Mouse (Mus musculus): Measurements from ENCODE around the gene Tnnt2. TPM values are rescaled to one million over a fixed set of nuclear protein-coding genes. Genes with fewer than 3 reads are reported as not detected.

The Tnnt2 gene
- total RNA-seq, 2 experiments from 2014 or later, result not detected

DNA sequence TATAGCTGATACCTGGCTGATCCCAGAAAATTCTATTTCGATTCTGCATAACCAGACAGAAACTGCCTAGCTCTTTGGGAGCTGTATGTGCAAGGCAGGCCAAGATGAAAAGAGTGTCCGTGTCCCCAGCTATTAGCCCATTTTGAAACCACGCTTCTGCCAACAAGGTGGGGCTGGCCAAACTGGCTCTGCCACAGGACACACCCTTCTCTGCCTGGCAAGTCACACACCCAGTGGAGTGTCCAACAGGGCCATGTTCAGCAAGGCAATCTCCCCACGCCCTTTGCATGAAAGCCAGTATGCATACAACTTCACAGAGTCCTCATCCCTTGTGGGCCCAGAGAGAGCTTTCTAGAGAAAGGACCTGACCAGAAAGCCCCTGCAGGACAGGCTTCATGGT, 59.2 kb downstream of the Tnnt2 start:
- ATAC-seq (ENCODE audit: poor library complexity, severe bottlenecking), result no peak

DNA sequence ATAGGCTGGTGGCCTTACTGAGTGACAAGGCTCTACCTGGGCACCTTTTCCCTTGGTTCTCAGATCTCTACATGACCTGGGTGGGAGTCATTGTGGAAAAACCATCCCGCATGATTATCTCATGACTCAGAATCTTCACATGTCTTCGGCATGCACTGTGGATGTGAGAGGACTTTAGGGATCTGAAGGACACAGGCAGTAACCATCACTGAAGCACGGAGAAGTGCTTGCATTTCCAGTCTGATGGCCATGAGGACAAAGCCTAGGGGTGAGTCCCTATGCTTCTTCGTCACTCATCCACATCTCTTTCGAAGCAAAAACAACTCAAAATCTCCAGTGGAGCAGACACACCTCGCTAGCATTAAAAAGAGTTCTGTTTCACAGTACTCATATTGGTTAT, 63.1 kb downstream of the Tnnt2 start:
- no peak for ATAC-seq (ENCODE audit: poor library complexity, severe bottlenecking)

DNA sequence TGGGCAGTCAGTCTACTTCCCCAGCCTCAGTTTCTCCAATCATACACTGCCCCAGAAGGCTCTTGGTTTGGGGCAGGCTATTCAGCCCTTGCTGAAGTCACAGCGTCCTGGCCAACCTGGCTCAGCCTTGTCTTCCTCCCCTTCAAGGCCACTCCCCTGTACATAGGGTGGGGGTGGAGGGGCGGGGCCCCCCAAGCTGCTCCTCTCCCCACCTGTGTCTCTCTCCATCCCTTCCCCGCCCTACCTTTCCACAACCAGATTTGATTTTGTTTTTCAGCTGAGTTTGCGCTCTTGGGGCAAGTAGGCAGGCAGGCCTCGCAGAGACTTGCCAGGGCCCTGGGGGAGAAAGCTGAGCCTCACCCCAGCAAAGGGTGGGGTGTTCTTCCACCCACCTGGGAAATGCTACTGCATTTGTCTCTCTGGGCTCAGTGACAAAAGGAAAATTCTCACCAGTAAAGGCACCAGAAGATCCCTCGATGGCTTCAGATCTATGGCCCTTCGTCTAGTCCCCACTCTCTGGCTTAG, 63.9 kb downstream of the Tnnt2 start:
- no peak for ATAC-seq (ENCODE audit: poor library complexity, severe bottlenecking)

Other genes with a start within 250 kb of the Tnnt2 start
- gene Nav1, start 229.1 kb upstream of the Tnnt2 start, total RNA-seq (2015), result 36.2 and 44.1 TPM in 2 replicates
- 6.2 and 10.8 TPM in 2 replicates for gene Nav1, start 229.1 kb upstream of the Tnnt2 start, total RNA-seq (2017)
- 86.2 and 87.6 TPM in 2 replicates for gene Csrp1, start 116.3 kb upstream of the Tnnt2 start, total RNA-seq (2015)
- 99.9 and 100 TPM in 2 replicates for gene Csrp1, start 116.3 kb upstream of the Tnnt2 start, total RNA-seq (2017)
- 0.75 TPM in 1 of 2 replicates, not detected in the other for gene Phlda3, start 70.2 kb upstream of the Tnnt2 start, total RNA-seq (2015)
- 0.22 and 1.2 TPM in 2 replicates for gene Phlda3, start 70.2 kb upstream of the Tnnt2 start, total RNA-seq (2017)
- 0.36 and 0.45 TPM in 2 replicates for gene Tnni1, start 56.9 kb upstream of the Tnnt2 start, total RNA-seq (2015)
- not detected in 2 replicates for gene Tnni1, start 56.9 kb upstream of the Tnnt2 start, total RNA-seq (2017)
- not detected in 2 replicates for gene Lad1, start 17.8 kb upstream of the Tnnt2 start, total RNA-seq (2015)
- gene Lad1, start 17.8 kb upstream of the Tnnt2 start, total RNA-seq (2017), result not detected in 2 replicates
- gene Pkp1, start 82.9 kb downstream of the Tnnt2 start, total RNA-seq (2015), result not detected in 2 replicates
- not detected in 2 replicates for gene Pkp1, start 82.9 kb downstream of the Tnnt2 start, total RNA-seq (2017)
- gene Igfn1, start 170.0 kb downstream of the Tnnt2 start, total RNA-seq (2015), result not detected in 2 replicates
- gene Igfn1, start 170.0 kb downstream of the Tnnt2 start, total RNA-seq (2017), result not detected in 2 replicates
- gene Tmem9, start 171.8 kb downstream of the Tnnt2 start, total RNA-seq (2015), result 2.5 and 3.9 TPM in 2 replicates
- 2.8 and 3.7 TPM in 2 replicates for gene Tmem9, start 171.8 kb downstream of the Tnnt2 start, total RNA-seq (2017)
- gene Ascl5, start 214.4 kb downstream of the Tnnt2 start, total RNA-seq (2015), result not detected in 2 replicates
- gene Ascl5, start 214.4 kb downstream of the Tnnt2 start, total RNA-seq (2017), result not detected in 2 replicates
- 0.05 TPM in 1 of 2 replicates, not detected in the other for gene Cacna1s, start 216.4 kb downstream of the Tnnt2 start, total RNA-seq (2015)
- gene Cacna1s, start 216.4 kb downstream of the Tnnt2 start, total RNA-seq (2017), result not detected in 2 replicates